Mouse (Mus musculus): ENCODE results near the gene F2.

DNA sequence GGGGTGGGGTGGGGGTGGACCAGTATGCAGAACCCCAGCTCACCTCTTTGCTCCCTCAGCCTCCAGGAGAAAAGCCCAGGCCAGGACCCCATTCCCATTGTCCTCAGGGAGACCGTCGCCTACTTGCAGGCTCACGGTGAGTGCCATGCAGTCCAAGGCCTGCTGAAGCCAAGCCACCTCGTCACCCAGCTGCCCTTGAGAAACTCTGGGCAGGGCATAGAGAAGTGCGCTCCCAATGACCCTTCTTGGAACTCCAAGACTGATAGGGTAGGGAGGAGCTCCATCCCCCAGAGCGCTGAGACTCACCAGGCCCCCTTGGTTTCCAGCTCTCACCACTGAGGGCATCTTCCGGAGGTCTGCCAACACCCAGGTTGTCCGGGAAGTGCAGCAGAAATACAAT is 33.1 kb upstream of the F2 start:
- no peak for TF ChIP-seq POLR2A (IDR thresholded peaks at IDR 0.05; ENCODE audit: borderline replicate concordance, control insufficient read depth, low read depth, low read length)
- no peak for TF ChIP-seq CTCF (IDR thresholded peaks at IDR 0.05; ENCODE audit: control insufficient read depth, insufficient read depth, low read length)
